Mouse (Mus musculus) testis, postnatal 14 days (tissue): ENCODE data around the gene Slc22a20.
A peak's percentile ranks its signal among the peaks of the same experiment; 100 is the strongest.

ENCODE experiments used
- DNase-seq: peaks from one replicate; pipeline ENCODE4 v3.0.0; 2021; ENCODE audit warnings: low spot score

Gene Slc22a20

GRCm38 (mm10) chr19:5924713-5925093, 61.2 kb downstream of the Slc22a20 start, which contains the start of gene Cdc42ep2:
TSS of gene Cdc42ep2 (minus strand) at chr19:5924816.
- DNase-seq = peak; percentile 92

- peak; percentile 84 for DNase-seq
These were observed 61.8 kb downstream of the Slc22a20 start for GRCm38 (mm10) chr19:5923990-5924712.

GRCm38 (mm10) chr19:5922963-5923362, 63.0 kb downstream of the Slc22a20 start:
- DNase-seq = no peak

GRCm38 (mm10) chr19:5922119-5922942, 63.6 kb downstream of the Slc22a20 start:
- no peak for DNase-seq

- DNase-seq = no peak
These were observed 64.2 kb downstream of the Slc22a20 start for GRCm38 (mm10) chr19:5921715-5922114.
